Mouse (Mus musculus) liver, embryonic 14.5 days (tissue): ENCODE data around the gene Gse1.

Experiments
- CTCF ChIP-seq: IDR thresholded peaks from 2 replicates; pipeline ENCODE4 v1.5.1; 2016; ENCODE audit warnings: antibody characterized with exemption, low read depth, control low read depth
- EP300 ChIP-seq: IDR thresholded peaks from 2 replicates; pipeline ENCODE4 v1.6.1; 2016; ENCODE audit warnings: antibody characterized with exemption, low read depth

DNA sequence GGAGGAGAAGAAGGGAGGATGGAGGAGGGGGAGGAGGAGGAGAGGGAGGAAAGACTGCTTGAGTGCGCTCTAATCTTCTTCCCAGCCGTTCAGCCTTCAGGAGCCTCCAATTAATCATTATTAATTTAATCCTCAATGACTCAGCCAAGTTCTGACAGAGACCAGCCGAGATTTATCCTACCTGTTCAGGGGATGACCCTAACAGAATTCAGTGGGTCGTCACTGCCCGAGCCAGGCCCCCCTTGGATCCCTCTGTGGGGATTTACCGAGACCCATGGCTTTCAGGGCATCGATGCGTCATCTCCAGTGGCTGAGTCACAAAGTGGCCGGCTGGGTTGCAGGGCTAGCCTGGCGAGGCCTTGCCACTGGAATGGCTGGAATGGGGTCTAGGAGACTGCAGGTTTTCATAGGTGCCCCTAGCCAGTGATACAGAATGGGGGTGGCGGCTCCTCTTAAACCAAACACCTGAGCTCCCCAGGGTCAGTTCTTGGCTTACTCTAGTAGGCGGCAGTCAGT lies 90.3 kb downstream of the Gse1 start:
- TF ChIP-seq CTCF (no peak), EP300 (no peak)
